Mouse (Mus musculus) midbrain, embryonic 15.5 days (tissue): Measurements from ENCODE around the gene Gpc6. TPM values are rescaled to one million over a fixed set of nuclear protein-coding genes. Genes with fewer than 3 reads are reported as not detected.
A peak's percentile ranks its signal among the peaks of the same experiment; 100 is the strongest.

ENCODE experiments used
- ATAC-seq: fragments of 200-750 bp; cut with Nextera tagmentation; replicated peaks from 2 replicates; pipeline ENCODE4 v1.8.0; 2017; ENCODE audit warnings: moderate TSS enrichment
- H3K27ac ChIP-seq: fragments of 300-500 bp; sonication (generic); 2 replicates; pipeline ENCODE4 v1.5.1; 2015; ENCODE audit warnings: mild to moderate bottlenecking, inconsistent platforms
- H3K27me3 ChIP-seq: fragments of 300-500 bp; sonication (generic); replicated peaks from 2 replicates; pipeline ENCODE4 v1.6.1; 2015; ENCODE audit warnings: inconsistent platforms
- H3K36me3 ChIP-seq: fragments of 300-500 bp; sonication (generic); replicated peaks from 2 replicates; pipeline ENCODE4 v1.6.1; 2015; ENCODE audit warnings: inconsistent platforms
- H3K4me1 ChIP-seq: fragments of 300-500 bp; sonication (generic); 2 replicates; pipeline ENCODE4 v1.6.1; 2015; ENCODE audit warnings: inconsistent platforms
- H3K4me2 ChIP-seq: fragments of 300-500 bp; sonication (generic); 2 replicates; pipeline ENCODE4 v1.6.1; 2015; ENCODE audit warnings: inconsistent platforms, mild to moderate bottlenecking, moderate library complexity
- H3K4me3 ChIP-seq: fragments of 300-500 bp; sonication (generic); 2 replicates; pipeline ENCODE4 v1.5.1; 2015; ENCODE audit warnings: mild to moderate bottlenecking, inconsistent platforms
- H3K9ac ChIP-seq: fragments of 300-500 bp; sonication (generic); 2 replicates; pipeline ENCODE4 v1.6.1; 2015; ENCODE audit warnings: mild to moderate bottlenecking, inconsistent platforms
- H3K9me3 ChIP-seq: fragments of 300-500 bp; sonication (generic); 2 replicates; pipeline ENCODE4 v1.6.1; 2016; ENCODE audit warnings: inconsistent platforms
- WGBS: fragments of 180-500 bp; shearing (Covaris S2); methylation state at CpG from one replicate; pipeline ENCODE4 v1.1.7; 2015; ENCODE audit warnings: mixed read lengths; 5-methylcytosine and 5-hydroxymethylcytosine counted together
- polyA plus RNA-seq: library from polyadenylated mRNA; unstranded; fragments of >200 nt; fragmentation: Nextera tagmentation; extraction: Ambion mirVana; gene quantifications from 2 replicates; pipeline ENCODE4 v1.2.1, GENCODE M21; 2015

The Gpc6 gene
- polyA plus RNA-seq, 1 experiment from 2014 or later = 21.1 TPM

- Histone ChIP-seq H3K36me3 (no peaks in the 10 kb centered on the region), H3K27me3 (0 out of 2 replicates have a peak, but pooled peaks cover 2% of the 10 kb centered on the region), H3K27ac (no peak overlapping the region), H3K4me2 (no peak overlapping the region), H3K4me1 (peaks cover 13% of the 10 kb centered on the region), H3K9ac (no peak overlapping the region), H3K4me3 (no peak overlapping the region), H3K9me3 (no peaks in the 10 kb centered on the region)
- WGBS = 82% methylated on average over 8 of the region's 8 CpGs
- ATAC-seq = no peak
Measured at GRCm38 (mm10) chr14:117908231-117908920, 983.3 kb downstream of the Gpc6 start.

- Histone ChIP-seq H3K36me3 (no peaks in the 10 kb centered on the region), H3K27ac (no peak overlapping the region), H3K9me3 (no peaks in the 10 kb centered on the region), H3K9ac (no peak overlapping the region), H3K27me3 (0 out of 2 replicates have a peak, but pooled peaks cover 2% of the 10 kb centered on the region), H3K4me3 (no peak overlapping the region), H3K4me2 (no peak overlapping the region), H3K4me1 (peaks cover 13% of the 10 kb centered on the region)
- no peak for ATAC-seq
- 86% methylated on average over 4 of the region's 4 CpGs for WGBS
Measured at GRCm38 (mm10) chr14:117909046-117909445, 983.9 kb downstream of the Gpc6 start.

- peaks cover 13% of the 10 kb centered on the region for H3K4me1 ChIP-seq
- no peak overlapping the region; the same call in 1 of the 2 replicates for H3K27ac ChIP-seq
- H3K27me3 ChIP-seq = no peaks in the 10 kb centered on the region
- H3K36me3 ChIP-seq = no peaks in the 10 kb centered on the region
- H3K9me3 ChIP-seq = no peaks in the 10 kb centered on the region
- H3K4me3 ChIP-seq = no peak overlapping the region
- no peak for ATAC-seq
- H3K4me2 ChIP-seq = no peak overlapping the region
- 17% methylated on average over 7 of the region's 7 CpGs for whole genome bisulfite sequencing
- no peak overlapping the region for H3K9ac ChIP-seq
Measured at GRCm38 (mm10) chr14:117910323-117910722, 985.2 kb downstream of the Gpc6 start.

- no peaks in the 10 kb centered on the region for H3K9me3 ChIP-seq
- 86% methylated on average over 10 of the region's 10 CpGs for WGBS
- H3K27me3 ChIP-seq = no peaks in the 10 kb centered on the region
- no peak overlapping the region for H3K4me3 ChIP-seq
- no peaks in the 10 kb centered on the region for H3K36me3 ChIP-seq
- no peaks in the 10 kb centered on the region for H3K4me1 ChIP-seq
- H3K9ac ChIP-seq = no peak overlapping the region
- H3K4me2 ChIP-seq = no peak overlapping the region
- H3K27ac ChIP-seq = no peak overlapping the region
- ATAC-seq = no peak
Measured at GRCm38 (mm10) chr14:117912624-117913270, 987.6 kb downstream of the Gpc6 start.

GRCm38 (mm10) chr14:117916577-117916976 lies 991.5 kb downstream of the Gpc6 start:
- Histone ChIP-seq H3K9me3 (no peaks in the 10 kb centered on the region), H3K27ac (no peak overlapping the region), H3K27me3 (no peaks in the 10 kb centered on the region), H3K36me3 (no peaks in the 10 kb centered on the region), H3K4me3 (no peak overlapping the region), H3K4me1 (no peaks in the 10 kb centered on the region), H3K9ac (no peak overlapping the region), H3K4me2 (no peak overlapping the region)
- ATAC-seq = no peak
- 80% methylated on average over 8 of the region's 8 CpGs for WGBS

- Histone ChIP-seq H3K9me3 (no peaks in the 10 kb centered on the region), H3K4me1 (no peaks in the 10 kb centered on the region), H3K4me3 (no peak overlapping the region), H3K27me3 (no peaks in the 10 kb centered on the region), H3K9ac (no peak overlapping the region), H3K27ac (no peak overlapping the region), H3K4me2 (no peak overlapping the region), H3K36me3 (no peaks in the 10 kb centered on the region)
- 0 out of 2 replicates have a peak, but pooled peaks have one; percentile 55 for ATAC-seq
- 75% methylated on average over 10 of the region's 10 CpGs for WGBS
Measured at GRCm38 (mm10) chr14:117918724-117919123, 993.6 kb downstream of the Gpc6 start.

- Histone ChIP-seq H3K4me1 (no peaks in the 10 kb centered on the region), H3K27ac (no peak overlapping the region), H3K9ac (no peak overlapping the region), H3K9me3 (no peaks in the 10 kb centered on the region), H3K27me3 (no peaks in the 10 kb centered on the region), H3K4me2 (no peak overlapping the region), H3K36me3 (no peaks in the 10 kb centered on the region), H3K4me3 (no peak overlapping the region)
- ATAC-seq = no peak
- 97% methylated on average over 5 of the region's 5 CpGs for WGBS
Measured at GRCm38 (mm10) chr14:117919612-117920011, 994.5 kb downstream of the Gpc6 start.

GRCm38 (mm10) chr14:117921393-117922014 lies 996.4 kb downstream of the Gpc6 start:
- H3K36me3 ChIP-seq = no peaks in the 10 kb centered on the region
- H3K27ac ChIP-seq = no peak overlapping the region
- ATAC-seq = 0 out of 2 replicates have a peak, but pooled peaks have one; percentile 70
- H3K4me1 ChIP-seq = no peaks in the 10 kb centered on the region
- H3K9me3 ChIP-seq = no peaks in the 10 kb centered on the region
- H3K4me3 ChIP-seq = no peak overlapping the region
- no peak overlapping the region for H3K4me2 ChIP-seq
- no peaks in the 10 kb centered on the region for H3K27me3 ChIP-seq
- no peak overlapping the region for H3K9ac ChIP-seq
- WGBS = 58% methylated on average over 18 of the region's 18 CpGs

GRCm38 (mm10) chr14:117923667-117924066 lies 998.6 kb downstream of the Gpc6 start:
- WGBS = 76% methylated on average over 8 of the region's 8 CpGs
- ATAC-seq = no peak
- no peak overlapping the region for H3K4me2 ChIP-seq
- H3K27ac ChIP-seq = no peak overlapping the region
- no peaks in the 10 kb centered on the region for H3K9me3 ChIP-seq
- H3K9ac ChIP-seq = no peak overlapping the region
- H3K27me3 ChIP-seq = no peaks in the 10 kb centered on the region
- H3K4me1 ChIP-seq = no peaks in the 10 kb centered on the region
- no peak overlapping the region for H3K4me3 ChIP-seq
- no peaks in the 10 kb centered on the region for H3K36me3 ChIP-seq

GRCm38 (mm10) chr14:117930105-117930847 lies 1005.2 kb downstream of the Gpc6 start:
- peaks cover 11% of the 10 kb centered on the region for H3K4me1 ChIP-seq
- H3K27ac ChIP-seq = no peak overlapping the region
- no peaks in the 10 kb centered on the region for H3K27me3 ChIP-seq
- 10% methylated on average over 13 of the region's 13 CpGs for WGBS
- ATAC-seq = peak; percentile 72
- H3K36me3 ChIP-seq = no peaks in the 10 kb centered on the region
- no peak overlapping the region for H3K4me3 ChIP-seq
- H3K4me2 ChIP-seq = no peak overlapping the region; the same call in 1 of the 2 replicates
- no peaks in the 10 kb centered on the region for H3K9me3 ChIP-seq
- no peak overlapping the region for H3K9ac ChIP-seq

- H3K27ac ChIP-seq = no peak overlapping the region
- 49% methylated on average over 16 of the region's 16 CpGs for WGBS
Measured at GRCm38 (mm10) chr14:117930848-117931816, 1006.0 kb downstream of the Gpc6 start.

More at GRCm38 (mm10) chr14:117930848-117931816, 1006.0 kb downstream of the Gpc6 start:
- Histone ChIP-seq H3K9me3 (no peaks in the 10 kb centered on the region), H3K4me3 (no peak overlapping the region), H3K9ac (no peak overlapping the region), H3K36me3 (no peaks in the 10 kb centered on the region), H3K27me3 (no peaks in the 10 kb centered on the region), H3K4me2 (no peak overlapping the region; the same call in 1 of the 2 replicates), H3K4me1 (peaks cover 18% of the 10 kb centered on the region)
- peak; percentile 53 for ATAC-seq
